Mouse (Mus musculus) gastrocnemius, adult 2 months (tissue): ENCODE measurements at regions not wholly inside any gene's neighbourhood (a gene's known extent, or its start where the extent isn't known, plus 50 kb on each side); places are given as distances from the start of the nearest gene placed in this dataset.

Experiments
- DNase-seq: peaks from one replicate; pipeline ENCODE4 v3.0.0; 2022
- H3K27ac ChIP-seq: fragments of 200-600 bp; 2 replicates; pipeline ENCODE4 v1.8.1; 2022; ENCODE audit warnings: mild to moderate bottlenecking
- H3K4me3 ChIP-seq: fragments of 200-600 bp; 2 replicates; pipeline ENCODE4 v1.8.1; 2022; ENCODE audit warnings: mild to moderate bottlenecking, moderate library complexity
- CTCF ChIP-seq: fragments of 200-600 bp; IDR thresholded peaks from 2 replicates; pipeline ENCODE4 v1.8.1; 2022; ENCODE audit warnings: antibody characterized with exemption, mild to moderate bottlenecking, moderate library complexity
- intact Hi-C: fragments of 180-260 bp; cut with DNase I; formaldehyde crosslinking; loops from one replicate; pipeline ENCODE4 v1.15.1; 2025

DNA sequence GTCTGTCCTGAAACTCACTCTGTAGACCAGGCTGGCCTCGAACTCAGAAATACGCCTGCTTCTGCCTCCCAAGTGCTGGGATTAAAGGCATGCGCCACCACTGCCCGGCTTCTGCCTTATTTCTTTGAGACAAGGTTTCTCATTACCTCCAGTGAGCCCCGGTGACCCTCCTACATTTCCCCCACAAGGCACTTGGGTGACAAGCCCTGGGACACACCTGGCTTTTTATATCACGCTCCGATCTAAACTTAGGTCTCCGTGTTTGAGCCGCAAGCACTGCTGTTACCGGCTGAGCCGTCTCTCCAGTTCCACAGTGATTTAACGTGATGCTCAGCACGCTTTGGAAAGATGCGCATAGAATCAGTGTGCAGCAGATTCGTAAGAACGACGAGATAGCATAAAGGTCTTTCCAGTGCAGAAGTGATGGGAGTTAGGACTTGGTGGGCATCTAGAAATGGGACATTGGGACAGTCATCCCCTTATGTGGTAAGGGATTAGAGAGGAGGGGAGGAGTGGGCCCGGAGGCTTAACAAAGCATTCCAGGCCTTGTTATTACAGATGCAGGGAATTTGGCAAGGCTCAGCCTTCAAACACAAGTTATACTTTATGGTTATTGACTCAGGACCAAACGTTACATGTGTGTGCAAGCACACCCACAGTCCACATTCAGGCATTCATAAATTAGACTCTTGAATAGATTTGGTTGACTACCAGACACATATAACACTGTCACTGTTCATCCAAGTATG is 56.9 kb upstream of the Slc38a4 start:
- Histone ChIP-seq H3K27ac (no peak overlapping the region), H3K4me3 (no peak overlapping the region)
- intact Hi-C loops: no loop called here
- TF ChIP-seq CTCF: no peak
- DNase-seq: no peak

DNA sequence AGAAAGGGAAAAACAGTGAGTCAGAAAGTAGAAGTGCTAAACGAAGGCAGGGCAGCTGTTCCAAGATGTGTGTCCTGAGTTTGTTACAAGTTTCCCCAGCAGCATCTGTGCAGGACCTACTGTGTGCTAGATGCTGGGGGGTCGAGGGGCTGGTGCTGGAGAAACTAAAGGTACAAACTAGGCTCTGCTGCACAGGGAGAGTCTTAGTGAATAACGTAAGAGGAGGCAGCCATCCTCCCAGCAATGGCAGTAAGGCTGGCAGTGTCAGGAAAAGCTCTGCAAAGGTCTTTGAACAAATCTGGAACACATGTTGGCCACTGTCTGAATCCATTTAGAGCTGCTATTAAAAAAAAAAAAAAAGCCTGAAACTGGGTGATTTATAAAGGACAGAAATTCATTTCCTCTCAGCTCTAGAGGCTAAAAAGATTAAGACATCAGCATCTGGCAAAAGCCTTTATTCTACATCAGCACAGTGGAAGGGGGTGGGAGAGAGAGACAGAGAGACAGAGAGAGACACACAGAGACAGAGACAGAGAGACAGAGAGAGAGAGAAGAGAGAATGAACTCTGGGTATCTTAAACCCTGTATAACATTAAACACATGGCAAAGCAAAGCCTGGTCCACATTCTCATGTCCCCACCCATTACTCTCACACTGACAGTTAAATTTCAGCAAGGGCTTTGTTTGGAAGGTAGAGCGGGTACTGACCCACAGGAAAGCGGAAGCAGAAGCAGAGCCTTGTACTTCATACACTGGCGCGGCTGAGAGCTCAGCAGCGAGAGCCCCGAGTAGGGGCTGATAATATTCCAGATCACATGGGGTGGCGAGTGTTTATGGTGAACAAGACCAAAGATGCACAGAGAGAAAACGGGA is 55.8 kb upstream of the Slc38a4 start:
- Histone ChIP-seq H3K27ac (no peak overlapping the region), H3K4me3 (no peak overlapping the region)
- no peak for DNase-seq
- no peak for TF ChIP-seq CTCF
- intact Hi-C loops: no loop called here

DNA sequence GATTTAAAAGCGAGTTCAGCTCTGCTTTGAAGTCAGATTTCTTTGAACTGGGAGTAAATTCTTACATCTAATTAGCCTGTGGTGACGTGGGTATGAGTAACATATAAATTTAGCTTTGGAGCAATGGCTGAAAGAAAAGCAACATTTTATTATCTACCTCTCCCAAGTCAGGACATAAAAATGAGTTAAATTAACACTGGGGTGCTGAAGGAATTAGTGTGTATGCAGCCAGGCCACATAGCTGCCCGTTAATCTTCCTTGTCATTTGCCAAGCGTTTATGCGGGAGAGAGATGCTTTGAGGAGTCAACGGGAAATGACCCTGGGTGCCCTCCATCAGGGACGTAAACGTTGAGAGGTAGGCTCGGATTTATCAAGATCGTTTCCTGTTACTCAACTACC is 52.0 kb upstream of the Slc38a4 start:
- Histone ChIP-seq H3K4me3 (no peak overlapping the region), H3K27ac (no peak overlapping the region)
- intact Hi-C loops: no loop called here
- TF ChIP-seq CTCF: no peak
- no peak for DNase-seq

DNA sequence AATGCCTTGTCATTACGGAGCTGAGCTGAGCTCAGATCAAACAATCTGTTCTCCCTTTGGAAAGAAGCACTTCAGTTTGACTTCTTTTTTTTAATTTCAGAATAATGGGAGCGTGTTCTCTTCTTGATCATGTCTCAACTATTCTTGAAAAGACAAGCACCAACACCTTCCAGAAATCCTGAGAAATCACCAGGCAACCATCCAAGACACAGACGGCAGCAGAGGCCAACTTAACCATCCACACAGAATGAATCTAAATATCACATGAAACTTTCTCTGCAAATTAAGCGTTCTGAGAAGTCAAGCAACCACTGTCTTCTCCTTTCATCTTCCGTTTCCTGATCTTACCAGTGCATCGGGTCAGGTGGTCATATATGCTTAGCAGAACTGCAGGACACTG is 50.8 kb upstream of the Slc38a4 start:
- DNase-seq: no peak
- intact Hi-C loops: no loop called here
- no peak overlapping the region for H3K27ac ChIP-seq
- TF ChIP-seq CTCF: no peak
- no peak overlapping the region for H3K4me3 ChIP-seq
